Mouse (Mus musculus): ENCODE measurements around the gene Kpnb1.

Kpnb1 gene

GRCm38 (mm10) chr11:97140811-97141210 is 46.9 kb downstream of the Kpnb1 start:
- DNase-seq, result no peak

DNA sequence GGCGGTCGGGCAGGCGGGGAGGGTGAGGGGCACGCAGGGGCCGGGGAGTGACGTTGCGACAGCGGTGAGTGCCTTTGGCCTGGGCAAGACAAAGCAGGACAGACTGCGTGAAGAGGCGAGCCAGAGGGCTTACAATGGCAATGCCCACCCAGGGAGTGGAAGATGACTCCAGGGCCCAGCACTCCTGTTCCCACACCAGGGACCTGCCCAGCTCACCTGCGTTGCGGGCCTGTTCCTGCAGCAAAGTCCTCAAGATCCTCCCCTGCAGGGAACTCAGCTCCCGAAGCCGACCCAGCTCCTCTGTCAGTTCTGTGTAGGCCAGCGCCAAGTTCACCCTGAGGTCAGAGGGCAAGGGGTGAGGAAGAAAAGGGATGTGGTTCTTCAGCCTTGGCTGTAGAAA is 48.4 kb downstream of the Kpnb1 start:
- DNase-seq, result no peak

DNA sequence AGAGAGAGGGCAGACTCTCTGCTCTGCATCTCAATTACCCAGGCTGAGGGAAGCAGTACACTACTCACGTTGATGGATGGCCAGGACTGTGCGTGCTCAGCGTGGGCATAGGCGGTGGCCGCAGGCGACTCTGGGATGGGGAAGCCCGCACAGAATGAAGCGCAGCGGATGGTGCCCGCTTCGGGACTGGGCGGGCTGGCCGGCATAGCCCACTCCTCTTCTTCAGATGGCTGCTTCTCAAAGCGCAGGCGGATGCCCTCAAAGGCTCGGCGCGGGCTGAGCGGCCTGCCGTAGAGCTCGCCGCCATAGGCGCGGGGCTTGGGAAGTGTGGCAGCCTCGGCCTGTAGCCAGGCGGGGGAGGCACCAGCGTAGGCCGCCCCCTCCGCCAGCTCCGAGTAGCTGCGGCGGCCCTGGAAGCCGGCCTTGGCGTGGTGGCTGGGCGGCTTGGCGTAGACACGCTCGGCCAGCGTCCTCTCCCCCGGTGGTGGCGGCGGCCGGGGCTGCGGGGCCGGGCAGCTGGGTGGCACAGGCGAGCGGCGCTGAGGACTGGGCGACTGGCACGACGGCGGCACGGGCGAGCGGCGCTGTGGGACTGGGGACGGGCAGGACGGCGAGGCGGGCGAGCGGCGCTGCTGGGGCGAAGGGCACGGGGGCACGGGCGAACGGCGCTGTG is 49.0 kb downstream of the Kpnb1 start:
- no peak for DNase-seq

GRCm38 (mm10) chr11:97133270-97133669 is 54.4 kb downstream of the Kpnb1 start:
- no peak for DNase-seq

- DNase-seq, result no peak
Observed at GRCm38 (mm10) chr11:97132185-97132584, 55.5 kb downstream of the Kpnb1 start.

DNA sequence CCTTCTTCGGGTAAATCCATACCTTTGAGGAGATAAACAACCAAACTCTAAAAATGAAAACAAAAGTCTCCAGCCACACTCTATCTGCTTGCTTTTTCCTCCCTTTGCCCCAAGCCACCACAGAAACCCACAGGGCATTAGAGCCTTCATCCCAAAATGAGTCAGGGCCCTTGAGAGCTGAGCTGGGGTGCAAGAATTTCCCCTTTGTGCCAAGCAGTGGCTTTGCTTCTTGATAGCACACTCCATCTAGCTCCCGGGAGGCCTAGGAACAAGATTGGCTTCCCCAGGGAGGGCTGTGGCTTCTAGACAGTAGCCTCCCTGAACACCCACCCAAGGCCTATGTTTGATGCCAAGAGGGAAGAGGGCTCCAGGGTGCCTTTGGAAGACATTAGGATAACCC is 56.0 kb downstream of the Kpnb1 start:
- no peak for DNase-seq

GRCm38 (mm10) chr11:97130318-97130717 is 57.4 kb downstream of the Kpnb1 start:
- DNase-seq, result no peak

- DNase-seq, result no peak
Observed at GRCm38 (mm10) chr11:97128956-97129355, 58.7 kb downstream of the Kpnb1 start.

- peak; percentile 26 for DNase-seq
Observed at GRCm38 (mm10) chr11:97127470-97128223, 60.0 kb downstream of the Kpnb1 start.

DNA sequence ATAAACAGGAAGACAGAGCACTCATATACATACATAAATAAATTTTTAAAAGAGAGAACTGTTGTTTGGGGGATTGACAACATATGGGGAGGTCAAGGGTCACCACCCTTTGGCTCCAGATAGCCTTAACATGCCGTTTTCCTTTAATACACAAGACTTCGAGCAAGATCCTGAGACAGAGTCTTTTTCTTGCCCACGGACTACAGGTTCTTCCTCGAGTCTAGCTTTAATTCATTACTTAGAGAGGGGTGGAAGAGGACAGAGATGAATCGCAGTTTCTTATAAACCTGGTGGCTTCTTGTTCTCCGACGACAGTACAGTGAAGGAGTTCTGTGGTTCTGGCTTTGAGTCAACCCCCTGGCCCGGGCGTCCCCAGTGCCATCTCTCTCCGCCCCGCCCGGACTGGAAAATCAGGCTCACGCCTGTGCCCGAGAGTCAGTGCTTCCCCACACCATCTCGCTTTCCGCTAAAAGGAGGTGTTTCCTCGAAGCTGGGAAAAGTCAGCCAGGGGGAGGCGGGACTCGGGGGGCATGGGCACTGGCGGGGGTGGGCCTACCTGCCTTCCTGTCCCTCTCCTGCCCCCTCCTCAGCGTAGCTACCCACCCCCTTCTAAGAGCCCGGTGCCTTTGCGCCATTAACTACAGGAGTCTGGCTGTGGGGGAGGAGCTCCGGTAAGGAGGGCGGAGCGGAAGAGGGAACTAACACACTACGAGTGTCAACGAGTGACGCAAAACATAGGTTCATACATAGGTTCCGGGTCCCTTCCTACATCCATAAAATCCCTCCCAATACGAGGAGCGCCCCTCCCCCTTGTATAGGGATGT is 60.8 kb downstream of the Kpnb1 start:
- peak; percentile 79 for DNase-seq

DNA sequence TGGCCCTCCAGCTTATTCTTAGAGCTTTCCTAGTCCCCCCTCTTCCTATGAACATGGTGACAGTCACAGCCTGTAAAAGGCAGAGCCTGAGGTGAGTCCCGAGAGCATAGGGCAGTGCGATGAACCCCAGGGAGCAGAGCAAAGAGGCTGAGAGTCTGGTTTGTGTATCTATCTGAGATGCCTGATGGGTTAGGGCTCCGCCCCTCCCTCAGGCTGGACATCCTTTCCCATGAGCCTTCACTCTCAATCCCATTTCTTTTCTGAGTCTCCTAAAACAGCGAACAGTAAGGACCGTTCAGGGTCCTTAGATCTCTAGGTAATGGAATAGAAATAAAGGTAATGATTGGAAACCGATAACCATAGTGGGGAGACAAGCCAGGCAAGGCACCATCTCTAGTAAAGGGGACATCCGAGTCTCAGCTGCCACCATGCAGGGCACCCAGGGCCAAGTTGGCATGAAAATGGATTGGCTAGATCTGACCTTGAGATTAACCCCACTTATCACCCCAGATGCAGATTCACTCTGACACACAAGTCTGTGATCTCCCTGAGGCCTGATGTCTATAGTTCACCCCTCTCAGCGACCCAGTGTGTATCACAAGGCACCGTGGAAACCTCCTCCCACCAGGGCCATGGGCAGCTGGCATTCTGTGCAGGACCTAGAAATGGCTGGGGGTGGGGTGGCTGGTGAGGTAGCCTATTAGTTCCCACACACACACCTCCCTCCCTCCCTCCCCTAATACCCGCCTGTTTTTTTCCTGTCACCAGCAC is 63.2 kb downstream of the Kpnb1 start:
- DNase-seq, result no peak

DNA sequence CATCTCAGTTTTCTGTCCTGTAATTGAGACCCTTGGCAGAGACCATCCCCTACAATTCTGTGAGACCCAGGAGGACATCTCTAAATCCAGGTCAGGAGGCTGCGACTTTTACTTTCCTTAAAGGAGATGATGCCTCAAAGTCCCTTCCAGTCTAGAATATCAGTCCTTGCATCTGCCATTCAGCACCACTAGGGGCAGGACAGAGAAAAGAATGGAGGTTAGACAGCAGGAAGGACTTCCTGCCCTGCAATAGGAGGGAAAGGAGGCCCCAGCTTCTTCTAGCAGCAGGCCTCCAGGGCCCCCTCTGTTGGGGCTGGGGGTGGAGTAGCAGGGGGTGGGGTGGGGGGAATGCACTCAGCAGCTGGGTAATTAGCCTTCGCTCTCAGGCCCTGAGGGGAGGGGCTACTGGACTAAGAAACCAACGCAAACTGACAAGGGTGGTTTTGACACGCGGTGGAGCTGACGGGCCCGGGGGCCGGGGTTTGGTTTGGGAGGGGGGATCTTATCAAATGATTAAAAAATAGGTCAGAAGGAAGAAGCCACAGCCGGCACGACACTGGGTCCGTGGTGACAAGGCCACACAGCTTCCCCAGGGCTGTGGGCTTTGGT is 64.3 kb downstream of the Kpnb1 start:
- no peak for DNase-seq

DNA sequence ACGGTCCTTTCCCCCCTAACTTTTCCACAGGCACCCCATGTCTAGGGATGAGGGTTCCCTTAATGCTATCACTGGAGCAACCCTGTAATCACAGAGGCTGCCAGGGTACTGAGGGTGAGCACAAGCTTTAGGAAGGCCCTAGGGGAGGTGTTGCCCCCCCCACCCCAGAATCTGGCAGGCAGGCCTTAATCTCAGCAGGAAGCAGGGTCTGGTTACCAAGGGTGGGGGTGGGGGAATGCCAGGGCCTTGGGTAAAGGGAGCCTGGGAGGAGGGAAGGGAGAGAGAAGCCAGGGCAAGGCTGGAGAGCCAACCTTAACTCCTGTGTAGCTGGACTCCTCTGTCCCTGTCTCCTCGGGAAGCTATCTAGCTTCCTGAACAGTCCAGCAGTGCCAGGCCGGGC is 67.0 kb downstream of the Kpnb1 start:
- DNase-seq, result no peak

DNA sequence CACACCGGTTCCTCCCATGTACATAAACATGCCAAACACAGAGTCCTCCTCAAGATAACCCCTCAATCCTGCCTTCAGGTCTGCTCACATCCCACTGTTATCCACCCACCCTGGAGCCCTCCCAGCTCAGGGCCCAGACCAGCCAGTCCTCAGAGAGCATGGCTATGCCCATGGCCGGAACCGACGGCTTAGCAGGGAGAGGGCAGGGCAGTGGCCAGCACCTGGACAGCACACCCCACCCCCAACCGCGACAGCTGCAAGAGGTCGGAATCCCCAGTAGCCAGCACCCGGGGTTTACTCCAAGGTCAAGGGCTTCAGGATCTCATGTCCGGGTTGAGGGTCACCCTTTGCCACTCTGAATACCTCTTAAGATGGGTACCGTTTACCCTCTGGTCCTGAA is 67.5 kb downstream of the Kpnb1 start:
- no peak for DNase-seq

DNA sequence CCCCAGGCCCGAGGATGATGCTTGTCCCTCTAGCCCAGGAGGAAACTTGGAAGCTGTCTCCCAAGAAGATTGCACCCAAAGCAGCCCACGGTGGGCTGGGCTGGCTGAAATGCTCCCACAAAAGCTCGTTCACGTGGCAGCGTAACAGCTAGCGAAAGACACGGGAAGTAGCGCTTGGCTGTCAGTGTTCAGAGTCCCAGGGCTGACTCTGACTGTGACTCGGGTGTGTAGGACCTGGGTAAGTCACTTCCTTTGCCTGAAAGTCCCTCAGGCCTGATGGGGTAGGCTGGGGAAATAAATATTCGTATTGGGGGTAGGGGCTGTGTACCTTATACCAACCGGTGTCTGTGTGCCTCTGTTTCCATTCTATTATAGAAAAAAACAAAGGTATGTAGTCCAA is 71.9 kb downstream of the Kpnb1 start:
- DNase-seq, result peak; percentile 49

GRCm38 (mm10) chr11:97114671-97115601 is 72.7 kb downstream of the Kpnb1 start, which contains the start of gene Tbx21:
Gene Tbx21, minus strand, starts transcription at chr11:97115331.
- DNase-seq, result peak; percentile 71

DNA sequence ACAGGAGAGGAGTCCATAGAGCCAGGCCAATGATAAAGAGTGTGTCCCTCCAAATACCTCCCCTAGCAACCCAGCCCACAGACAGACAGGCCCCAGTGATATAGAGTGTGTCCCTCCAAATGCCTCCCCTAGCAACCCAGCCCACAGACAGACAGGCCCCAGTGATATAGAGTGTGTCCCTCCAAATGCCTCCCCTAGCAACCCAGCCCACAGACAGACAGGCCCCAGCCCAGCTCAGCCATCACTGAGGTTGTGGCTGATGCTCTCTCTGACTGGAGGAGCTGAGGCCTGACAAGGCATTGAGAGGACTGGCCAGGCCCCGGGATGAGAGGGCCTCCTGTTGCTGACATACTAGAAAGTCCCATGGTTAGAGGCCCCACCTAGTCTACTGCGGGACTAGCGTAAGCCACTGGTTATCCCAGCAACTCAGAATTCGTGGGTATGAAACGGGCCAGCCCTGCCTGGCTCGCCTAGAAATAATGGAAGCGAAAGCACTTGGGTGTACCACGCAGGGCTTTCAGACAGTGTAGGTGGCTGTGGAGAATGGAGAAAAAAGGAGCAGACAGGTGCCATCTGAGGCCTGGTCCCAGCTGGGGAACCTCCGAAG is 75.1 kb downstream of the Kpnb1 start:
- no peak for DNase-seq
